Mouse (Mus musculus): ENCODE data around the gene Foxred1.

The Foxred1 gene

DNA sequence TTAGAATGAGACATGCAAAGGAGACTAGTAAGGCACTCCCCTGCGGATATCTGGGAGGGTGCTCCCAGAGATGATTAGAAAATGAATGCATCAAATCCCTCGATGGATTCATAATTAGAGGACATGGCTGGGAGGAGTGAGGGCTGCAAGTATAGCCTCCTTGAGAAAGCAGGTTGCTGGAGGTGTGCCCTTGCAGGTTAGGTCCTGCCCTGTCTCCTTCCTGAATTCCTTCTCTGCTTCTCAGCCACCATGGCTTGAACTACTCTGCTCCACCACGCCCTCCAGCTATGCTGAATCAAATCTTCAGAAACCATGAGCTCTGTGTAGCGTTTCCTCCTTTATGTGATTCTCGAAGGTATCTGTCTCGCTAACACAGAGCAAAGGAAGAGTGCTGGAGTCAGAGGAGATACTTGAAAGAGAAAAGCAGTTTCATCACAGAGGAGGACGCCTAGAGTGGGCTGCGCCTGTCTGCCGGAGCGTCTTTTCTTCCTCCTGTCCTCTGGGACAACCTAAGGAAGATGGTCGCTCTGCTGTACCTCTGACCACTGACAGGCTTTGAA, 17.8 kb downstream of the Foxred1 start:
- peak; percentile 29 for DNase-seq (ENCODE audit: low spot score)

DNA sequence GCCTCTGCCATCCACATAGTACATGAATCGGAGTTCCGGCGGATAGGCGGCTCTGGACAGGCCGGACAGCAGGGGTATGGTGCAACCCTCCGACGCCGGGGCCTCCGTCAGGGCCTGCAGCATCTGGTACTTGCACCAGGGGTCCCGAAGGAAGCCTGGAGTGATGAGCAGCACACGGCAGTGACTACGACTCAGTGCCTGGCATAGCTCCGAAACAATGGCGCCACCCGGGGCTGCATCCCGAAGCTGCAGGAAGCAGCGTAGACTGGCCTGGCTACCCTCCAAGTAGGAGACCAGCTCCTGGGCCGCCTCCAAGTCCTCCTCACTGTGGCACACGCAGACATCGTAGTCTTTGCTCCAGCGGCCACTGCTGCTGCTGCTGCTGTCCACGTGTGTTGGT, 22.2 kb downstream of the Foxred1 start:
- peak; percentile 28 for DNase-seq (ENCODE audit: low spot score)

DNA sequence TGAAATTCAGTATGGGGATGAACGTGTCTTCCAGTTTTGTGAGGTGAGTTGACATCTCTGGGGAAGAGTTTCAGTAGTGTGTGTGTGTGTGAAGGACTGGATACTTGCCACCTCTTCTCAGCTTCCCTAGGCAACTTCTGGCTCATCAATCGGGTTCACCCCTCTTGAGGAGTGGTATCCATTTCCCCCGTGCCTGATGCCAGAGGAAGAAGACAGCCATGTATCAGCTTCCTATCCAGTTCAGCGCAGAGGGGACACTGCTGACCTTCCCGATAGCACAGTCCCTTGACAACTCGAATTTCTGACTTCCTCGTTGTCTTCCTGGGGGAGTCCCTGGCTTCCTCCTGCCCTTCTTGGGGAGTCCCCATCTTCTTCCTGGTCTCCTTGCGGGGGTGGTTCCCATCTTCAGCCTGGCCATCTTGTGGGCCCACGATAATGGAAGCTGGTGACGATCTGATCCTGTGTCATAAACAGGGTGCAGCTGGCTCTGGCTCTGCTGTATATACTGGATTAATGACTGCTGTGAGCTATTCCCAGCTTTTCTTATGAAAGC, 23.4 kb downstream of the Foxred1 start:
- DNase-seq (ENCODE audit: low spot score), result no peak

DNA sequence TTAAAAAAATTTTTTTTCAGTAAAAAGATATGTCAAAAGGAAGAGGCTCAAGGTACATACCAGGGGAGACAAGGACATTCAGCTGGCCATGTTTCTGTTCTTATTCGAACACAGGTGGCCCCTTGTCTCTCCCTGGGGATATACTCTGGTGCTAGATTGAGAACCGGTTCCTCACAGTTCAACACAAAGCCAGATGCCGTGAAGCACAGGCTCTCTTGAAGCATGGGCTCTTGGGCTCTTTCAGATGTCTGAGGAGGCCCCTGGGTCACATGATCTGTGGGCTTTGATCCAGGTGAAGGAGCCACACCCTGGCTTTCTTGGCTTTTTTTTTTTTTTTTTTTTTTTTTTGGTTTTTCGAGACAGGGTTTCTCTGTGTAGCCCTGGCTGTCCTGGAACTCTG, 24.4 kb downstream of the Foxred1 start:
- DNase-seq (ENCODE audit: low spot score), result no peak

DNA sequence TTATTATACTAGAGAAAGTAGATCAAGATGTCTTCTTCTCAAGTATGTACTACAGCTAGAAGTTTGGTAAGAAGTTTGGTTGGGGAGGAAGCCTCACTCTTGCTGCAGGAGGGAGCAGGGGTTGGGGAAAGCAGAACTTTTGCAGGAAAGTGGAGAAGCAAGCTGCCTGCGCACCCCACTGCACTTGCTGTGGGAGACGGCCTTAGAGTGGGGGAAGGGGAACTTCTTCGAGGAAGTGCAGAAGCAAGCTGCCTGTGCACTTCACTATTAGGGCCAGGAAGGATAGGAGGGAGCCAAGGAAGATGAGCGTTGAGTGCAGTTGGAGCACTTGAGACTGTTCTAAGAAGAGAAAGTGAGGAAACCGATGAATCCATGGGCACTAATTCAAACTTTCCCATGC, 27.5 kb downstream of the Foxred1 start:
- DNase-seq (ENCODE audit: low spot score), result no peak

DNA sequence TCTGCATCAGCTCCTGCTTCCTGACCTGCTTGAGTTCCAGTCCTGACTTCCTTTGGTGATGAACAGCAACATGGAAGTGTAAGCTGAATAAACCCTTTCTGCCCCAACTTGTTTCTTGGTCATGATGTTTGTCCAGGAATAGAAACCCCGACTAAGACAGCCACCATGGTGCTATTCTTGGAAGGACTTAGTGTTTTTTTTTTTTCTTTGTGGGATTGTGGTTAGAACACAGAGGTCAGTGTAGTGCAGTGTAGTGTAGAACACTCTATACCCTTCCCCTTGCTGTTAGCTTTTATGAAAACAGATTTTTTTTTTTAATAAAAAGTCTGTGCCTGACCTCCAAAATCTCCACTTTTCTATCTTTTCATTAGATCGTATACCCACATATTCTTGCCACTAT, 28.0 kb downstream of the Foxred1 start:
- DNase-seq (ENCODE audit: low spot score), result no peak

DNA sequence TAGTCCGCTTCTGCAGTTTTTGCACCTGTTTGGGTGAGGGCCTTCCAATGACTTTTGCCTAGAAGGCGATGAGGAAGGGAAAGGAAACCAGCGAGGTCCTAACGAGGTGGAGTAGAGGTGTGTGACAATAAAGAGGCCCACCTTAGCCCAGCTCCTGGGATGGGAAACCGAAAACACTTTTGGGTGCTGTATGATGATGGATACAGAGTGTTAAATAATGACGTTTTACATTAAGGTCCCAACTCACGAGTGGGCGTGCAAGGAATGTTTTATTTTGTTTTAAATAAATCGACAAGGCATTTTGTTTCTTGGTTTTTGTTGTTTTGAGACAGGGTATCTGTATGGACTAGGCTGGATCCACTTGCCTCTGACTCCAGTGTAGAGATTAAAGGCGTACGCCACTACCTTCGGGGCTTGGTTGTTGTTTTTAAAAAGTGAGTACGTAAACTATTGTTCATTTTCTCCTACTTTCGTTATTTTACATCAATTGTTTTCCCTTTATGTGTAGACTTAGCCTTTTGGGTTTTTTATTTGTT, 34.7 kb downstream of the Foxred1 start:
- DNase-seq (ENCODE audit: low spot score), result no peak

DNA sequence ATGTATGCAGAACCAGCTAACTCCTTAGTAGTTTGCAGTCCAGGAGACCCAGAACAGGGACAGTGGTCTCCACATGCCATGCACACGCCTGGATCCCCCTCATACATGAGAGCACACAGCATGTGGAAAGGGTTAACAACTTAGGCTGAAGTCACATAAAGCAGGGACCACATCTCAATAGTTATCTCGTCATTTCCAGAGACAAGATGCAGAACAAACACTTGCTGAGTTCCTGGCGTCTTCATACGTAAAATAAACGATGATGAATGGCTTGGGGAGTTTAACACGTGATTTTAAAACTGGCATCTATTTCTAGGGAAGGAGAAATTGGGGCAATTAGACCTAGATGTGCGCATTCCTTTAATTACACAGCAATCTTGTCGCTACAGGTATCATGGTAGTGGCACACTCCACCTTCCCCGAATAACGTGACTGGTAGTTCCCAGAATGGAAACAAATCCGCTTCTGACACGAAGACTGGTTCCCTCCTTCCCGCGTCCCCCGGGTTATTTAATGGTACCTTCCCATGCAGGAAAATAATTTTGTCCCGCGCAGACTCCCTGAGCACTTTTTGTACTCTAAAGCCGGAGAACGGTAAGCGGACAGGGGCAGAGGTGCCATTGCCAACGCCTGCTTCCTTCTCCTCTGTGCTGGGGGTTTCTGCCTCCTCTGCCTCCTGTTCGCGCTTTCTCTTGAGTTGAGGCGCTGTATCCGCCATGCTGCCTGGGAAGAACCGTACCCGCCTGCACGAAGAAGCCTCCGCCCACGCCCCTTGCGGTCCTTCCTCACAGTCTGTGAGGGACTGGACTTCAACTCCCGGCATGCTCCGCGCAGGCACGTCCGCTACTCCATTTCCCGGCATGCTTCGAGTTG, 35.4 kb downstream of the Foxred1 start, which contains the start of gene Dcps:
Dcps (minus strand) TSS at position 811 of the 873 bp plus-strand sequence.
- peak; percentile 92 for DNase-seq (ENCODE audit: low spot score)

DNA sequence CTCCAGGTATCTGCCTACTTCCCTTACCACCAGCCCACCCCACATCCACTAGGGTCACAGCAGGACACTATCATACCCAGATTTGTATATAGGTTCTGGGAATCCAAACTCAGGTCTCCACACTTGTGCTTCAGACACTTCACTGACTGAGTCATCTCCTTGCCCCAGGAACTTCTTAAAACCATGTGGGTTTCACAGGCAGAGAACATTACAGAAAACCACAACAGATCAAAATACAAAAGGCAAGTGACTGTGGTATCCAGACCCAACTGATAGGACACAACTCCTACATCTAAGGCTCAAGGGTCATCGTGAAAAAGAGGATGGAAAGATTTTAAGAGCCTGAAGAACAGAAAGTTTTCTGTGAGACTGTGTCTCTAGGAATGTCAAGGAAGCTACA, 37.5 kb downstream of the Foxred1 start:
- DNase-seq (ENCODE audit: low spot score), result no peak

DNA sequence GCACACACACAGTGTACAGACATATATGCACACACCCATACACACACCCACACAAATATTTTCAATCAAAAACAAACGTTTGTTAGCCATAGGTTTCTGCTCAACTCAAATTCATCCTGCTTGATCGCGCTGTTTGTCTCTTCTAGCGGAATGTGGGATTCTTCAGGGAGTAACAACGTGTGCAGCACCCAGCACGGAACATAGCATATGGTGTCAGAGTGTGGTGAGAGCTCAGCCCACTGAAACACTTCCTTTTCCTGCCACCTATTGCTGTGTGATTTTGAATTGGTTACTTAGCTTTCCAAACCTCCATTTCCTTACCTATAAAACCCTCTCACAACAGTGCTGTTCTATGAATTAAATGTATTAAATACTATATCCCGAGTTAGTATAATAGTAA, 40.8 kb downstream of the Foxred1 start:
- DNase-seq (ENCODE audit: low spot score), result no peak

DNA sequence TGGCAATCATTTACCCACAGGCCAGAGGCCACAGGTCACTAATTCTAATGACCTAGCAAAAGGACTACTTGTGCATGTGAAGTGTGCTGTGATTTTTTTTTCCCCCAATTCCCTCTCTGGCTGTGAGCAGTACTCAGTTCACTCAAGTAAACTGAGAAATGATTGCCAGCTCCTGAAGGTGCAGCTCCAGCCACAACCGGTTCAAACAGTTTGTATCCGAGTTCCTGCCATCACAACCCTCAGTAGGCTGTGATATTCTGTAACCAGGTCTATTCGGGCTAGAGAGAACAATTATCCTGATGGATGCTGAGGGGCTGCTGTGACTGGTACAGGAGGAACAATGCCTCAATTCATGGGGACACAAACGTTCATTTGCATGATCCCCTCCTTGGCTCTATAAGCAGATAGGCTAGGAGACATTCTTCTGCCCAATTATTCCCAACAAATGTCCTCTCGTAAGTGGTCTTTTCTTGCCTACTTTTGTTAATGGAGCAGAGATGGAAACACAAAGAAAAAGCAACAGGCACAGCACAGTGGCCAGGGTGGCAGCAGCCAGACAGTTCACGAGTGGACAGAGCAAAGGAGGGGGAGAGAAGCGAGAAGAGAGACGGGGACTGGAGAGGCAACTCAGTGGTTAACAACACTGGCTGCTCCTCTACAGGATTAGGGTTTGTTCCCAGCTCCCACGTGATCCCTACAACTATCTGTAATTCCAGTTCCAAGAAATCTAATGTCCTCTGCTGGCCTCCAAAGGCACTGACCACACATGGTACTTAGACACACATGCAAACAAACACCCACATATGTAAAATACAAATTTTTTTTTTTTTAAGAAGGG, 43.8 kb downstream of the Foxred1 start:
- DNase-seq (ENCODE audit: low spot score), result no peak

DNA sequence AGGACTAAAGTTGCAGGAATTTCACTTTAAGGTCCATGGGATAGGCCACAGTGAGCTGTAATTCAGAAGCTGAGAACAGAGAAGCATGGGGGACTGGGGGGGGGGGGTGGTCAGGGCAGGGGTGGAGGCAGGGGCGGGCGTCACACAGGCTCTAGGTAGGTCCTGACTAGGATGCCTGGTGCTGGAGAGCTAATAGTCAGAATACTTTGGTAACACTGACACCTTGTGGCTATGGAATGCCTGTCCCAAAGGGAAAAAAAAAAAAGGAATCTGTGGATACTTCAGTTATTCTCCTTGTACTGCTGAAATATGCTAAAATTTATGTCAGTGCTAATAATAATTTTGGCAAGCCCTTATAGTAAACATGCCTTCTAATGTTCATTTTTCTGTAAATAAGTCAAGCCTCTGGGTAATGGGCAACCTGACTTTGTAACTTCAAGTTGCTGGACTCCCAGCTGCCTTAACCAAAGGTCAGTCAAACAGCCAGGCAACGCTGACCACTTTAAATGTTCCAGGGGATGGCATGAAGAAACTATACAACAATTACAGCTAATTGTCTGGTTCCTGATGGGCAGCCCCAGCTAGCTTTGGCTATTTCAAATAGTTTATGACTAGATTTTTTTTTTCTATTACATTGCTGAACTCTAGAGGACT, 44.6 kb downstream of the Foxred1 start:
- no peak for DNase-seq (ENCODE audit: low spot score)

DNA sequence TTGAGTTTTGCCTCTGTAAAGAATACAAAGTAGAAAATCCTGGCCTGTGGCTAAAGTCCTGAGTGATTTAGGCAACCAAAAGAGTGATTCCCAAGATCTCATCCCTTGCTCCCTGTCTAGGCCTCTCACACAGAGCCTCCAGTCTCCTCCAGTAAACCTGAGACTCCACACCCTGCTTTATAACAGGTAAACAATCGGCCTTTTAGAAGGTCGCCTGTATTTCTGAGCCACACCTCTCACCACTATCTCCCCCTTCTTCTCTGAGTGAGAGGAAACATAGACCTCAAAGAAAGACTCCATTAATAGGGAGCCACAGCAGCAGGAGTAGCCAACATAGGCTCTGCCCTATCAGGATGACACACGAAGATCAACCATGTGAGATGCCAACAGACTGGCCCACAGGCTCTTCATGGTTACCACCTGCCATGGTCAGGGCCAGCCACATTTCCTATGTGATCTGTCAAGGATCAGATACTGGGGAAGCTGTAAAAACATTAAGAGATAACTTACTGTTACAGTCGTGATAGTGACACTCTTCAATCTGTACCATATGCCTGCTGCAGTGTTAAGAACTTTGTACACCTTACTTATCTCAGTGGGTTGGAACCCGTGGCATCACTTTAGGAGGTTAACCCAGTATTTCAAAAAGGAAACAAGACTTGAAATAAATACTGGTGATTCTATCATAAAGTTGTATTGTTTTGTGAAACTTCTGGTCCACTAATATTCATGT, 46.5 kb downstream of the Foxred1 start:
- no peak for DNase-seq (ENCODE audit: low spot score)

DNA sequence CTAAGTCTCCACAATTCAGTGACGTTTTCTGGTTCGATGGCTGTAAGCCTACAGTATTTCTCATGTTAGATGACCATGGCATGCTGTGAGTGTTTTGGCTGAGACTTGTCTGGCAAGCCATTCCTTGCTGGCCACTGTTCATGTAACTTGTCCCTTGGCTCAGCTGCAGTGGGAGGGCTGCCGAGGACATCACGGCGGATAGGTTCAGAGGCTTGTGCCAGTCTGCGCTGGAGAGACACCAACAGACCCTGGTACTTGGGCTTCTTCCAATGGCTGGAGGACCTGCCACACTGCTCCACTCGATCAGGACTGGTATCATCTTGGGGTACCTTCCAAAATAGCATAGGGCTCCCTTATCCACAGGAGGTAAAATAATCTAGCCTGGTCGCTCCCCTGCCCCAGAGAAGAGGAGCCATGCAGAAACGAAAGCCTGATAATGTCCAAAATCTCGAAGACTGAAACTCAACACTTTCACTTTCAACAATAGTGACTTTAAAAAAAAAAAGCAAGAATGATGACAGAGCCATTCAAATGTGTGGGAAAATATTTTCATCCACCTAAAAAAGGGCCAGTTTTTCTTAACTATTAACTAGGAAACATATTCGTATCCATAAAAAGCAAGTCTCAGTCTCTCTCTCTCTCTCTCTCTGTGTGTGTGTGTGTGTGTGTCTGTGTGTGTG, 47.7 kb downstream of the Foxred1 start:
- DNase-seq (ENCODE audit: low spot score), result peak; percentile 19

DNA sequence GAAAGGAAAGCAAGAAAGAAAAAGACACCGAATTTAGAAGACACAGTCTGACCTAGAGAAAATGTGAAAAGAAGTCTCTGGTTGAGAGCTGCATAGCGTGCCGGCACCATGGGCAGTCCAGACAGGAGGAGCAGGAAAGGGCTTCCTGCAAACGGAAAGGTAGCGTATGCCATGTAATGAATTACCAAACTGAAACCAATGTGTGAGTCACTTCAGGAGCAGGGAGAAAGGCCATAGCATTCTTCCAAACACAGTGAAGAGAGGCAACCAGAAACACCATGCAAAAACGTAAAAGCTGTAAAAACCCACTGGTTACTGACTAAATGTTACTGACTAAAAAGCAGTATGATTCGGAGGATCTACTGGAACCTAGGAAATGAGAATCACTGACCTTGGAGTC, 49.1 kb downstream of the Foxred1 start:
- DNase-seq (ENCODE audit: low spot score), result no peak

DNA sequence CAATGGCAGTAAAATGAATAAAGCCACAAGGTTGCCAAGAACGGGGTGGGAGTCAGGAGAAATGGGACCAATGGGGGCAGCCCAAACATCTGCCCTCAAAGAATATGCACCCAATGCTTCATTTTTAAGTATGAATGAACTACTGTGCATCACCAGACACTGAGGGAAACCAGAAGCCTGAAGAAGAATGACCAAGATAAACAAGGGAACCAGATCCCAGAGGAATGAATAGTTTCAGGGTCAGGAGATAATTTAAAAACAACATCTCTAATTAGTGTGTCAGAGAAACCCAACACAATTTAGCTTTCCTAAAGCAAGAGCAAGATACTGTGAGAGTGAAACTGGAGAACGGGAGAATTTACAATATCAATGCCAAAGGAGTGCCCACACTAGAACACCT, 50.2 kb downstream of the Foxred1 start:
- DNase-seq (ENCODE audit: low spot score), result no peak

DNA sequence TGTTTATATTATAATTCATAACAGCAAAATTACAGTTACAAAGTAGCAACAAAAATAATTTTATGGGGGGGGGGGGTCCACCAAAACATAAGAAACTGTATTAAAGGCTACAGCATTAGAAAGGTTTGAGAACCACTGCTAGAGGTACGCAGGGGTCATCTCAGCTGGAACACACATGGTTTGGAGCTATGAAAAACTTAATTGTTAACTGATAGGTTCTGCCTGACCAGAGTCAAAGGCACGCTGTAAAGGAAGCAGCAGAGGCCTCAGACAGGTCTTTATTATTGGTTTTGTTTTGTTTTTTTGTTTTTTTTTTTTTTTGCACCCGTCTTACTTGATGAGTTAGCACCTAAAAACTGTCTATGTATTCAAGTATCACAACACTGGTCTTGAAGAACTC, 52.4 kb downstream of the Foxred1 start:
- DNase-seq (ENCODE audit: low spot score), result no peak

DNA sequence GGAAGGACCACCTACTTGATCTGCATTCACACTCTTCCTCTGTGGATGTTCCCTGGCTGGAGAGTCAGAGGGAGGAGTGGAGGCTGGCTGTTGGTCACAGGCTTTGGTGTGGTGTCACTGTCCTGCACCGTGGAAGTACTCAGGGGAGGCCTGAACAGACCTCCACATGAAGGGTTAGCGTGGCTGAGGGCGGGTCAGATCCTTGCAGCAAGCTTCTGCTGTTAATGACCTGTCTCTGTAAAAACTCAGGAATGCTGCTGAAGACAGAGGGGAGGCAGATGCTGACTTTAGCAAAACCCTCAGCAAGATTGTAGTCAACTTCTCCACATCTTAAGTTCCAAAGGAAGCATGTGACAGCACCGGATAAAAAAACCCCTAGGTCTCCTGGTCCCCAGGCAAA, 54.0 kb downstream of the Foxred1 start:
- DNase-seq (ENCODE audit: low spot score), result no peak

DNA sequence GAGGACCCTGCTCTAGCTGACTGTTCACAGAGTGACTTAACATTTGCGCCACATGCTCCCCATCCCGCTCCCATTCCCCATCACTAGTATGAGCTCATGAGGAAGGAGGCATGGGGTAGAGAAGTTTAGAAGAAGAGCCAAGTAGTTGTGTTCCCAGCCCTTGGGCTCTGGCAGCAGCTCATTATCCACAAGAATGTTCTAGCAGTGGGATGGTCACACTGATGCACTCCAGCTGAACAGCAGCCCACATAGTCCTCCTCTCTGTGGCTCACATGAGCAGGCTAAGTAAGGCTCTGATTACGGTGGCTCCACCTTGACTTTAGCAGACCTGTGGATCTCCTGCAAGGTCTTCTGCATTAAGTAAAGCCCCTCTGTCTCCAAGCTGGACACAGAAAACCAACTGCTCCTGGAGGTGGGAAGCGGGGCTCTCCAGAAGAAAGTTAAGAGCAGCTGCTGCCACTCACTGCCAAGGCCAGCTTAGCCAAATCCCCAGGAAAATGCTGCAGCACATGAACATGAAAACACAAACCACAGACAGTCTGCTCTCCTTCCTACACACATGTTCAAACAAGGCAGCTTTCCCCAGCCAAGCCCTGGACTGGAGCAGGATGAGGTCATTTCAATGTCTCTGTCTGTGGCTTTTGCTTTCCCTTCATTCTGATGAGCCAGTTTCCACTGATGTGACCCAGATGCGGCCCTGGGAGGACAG, 54.7 kb downstream of the Foxred1 start:
- DNase-seq (ENCODE audit: low spot score), result peak; percentile 52

Data from urinary bladder, postnatal 14 days (tissue).